Mouse (Mus musculus) ES-E14 (cell line): ENCODE results near the gene Ltf.

Experiments used
- CHD2 ChIP-seq: IDR thresholded peaks from 2 replicates; pipeline ENCODE4 v1.6.1; 2014; ENCODE audit warnings: mild to moderate bottlenecking, low read depth, low read length, inconsistent platforms
- HCFC1 ChIP-seq: IDR thresholded peaks from 2 replicates; pipeline ENCODE4 v1.6.1; 2012; ENCODE audit warnings: low read length, inconsistent platforms, borderline replicate concordance; ENCODE audit not compliant: insufficient read depth
- MAFK ChIP-seq: IDR thresholded peaks from 2 replicates; pipeline ENCODE4 v1.6.1; 2014; ENCODE audit warnings: mild to moderate bottlenecking, low read depth, low read length, inconsistent platforms; ENCODE audit not compliant: insufficient read depth
- ZC3H11A ChIP-seq: IDR thresholded peaks from 2 replicates; pipeline ENCODE4 v1.6.1; 2012; ENCODE audit warnings: low read depth, mild to moderate bottlenecking, inconsistent platforms, low read length, borderline replicate concordance

- TF ChIP-seq CHD2 (no peak), HCFC1 (no peak), MAFK (no peak), ZC3H11A (no peak)
Observed at GRCm38 (mm10) chr9:110989141-110989540, 29.9 kb upstream of the Ltf start.
